Comparison of ENCODE assay signal across 10 mouse cellular contexts in the genomic region with DNA sequence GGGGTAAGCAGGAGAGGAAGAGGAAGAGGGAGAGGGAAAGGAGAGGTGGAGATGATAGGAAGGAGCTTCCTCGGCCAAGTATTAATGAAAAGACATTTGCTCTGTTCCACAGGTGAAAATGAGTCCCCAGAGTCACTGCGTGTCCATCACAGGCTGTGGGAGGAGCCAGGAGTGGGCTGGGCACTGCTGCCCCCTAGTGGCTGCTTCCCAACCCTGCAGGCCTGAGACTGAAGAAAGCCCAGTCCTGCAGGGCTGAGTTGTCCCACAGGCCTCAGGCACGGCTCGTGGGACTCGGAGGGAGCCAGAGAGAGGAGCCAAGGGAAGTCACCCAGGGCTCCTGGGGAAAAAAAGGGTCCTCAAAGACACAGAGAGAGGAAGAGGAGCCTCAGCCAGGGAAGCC. TPM values are rescaled to one million over a fixed set of nuclear protein-coding genes. Genes with fewer than 3 reads are reported as not detected.
A peak's percentile ranks its signal among the peaks of the same experiment; 100 is the strongest.
DNase-seq lines count a peak whose midpoint lies in the region; ATAC-seq and TF ChIP-seq lines count a peak whose summit lies in the region.
"Had no signal": no experiment of that assay in that cellular context is flagged by ENCODE, and none has a peak within 500 bp of the region (broad histone marks: within the 10 kb centered on the region; RNA-seq: fewer than 3 reads in every experiment).

No protein-coding gene starts in this region.

- no peak for ATAC-seq in neural tube, embryonic 11.5 days (ENCODE audit: insufficient read depth, low FRiP score, low TSS enrichment)

- no peaks in the 10 kb centered on the region for H3K27me3 ChIP-seq in neural tube, embryonic 11.5 days (ENCODE audit: control insufficient read depth, insufficient read depth, low read length)
- H3K27me3 ChIP-seq: embryonic facial prominence, embryonic 15.5 days had no signal

- intact Hi-C loops in left cerebral cortex, adult 2 months (cut with DNase I): no loop called here
- intact Hi-C loops in heart, postnatal 14 days (cut with DNase I): loop anchor here (10.0 kb wide), 1 partner anchor 131 kb away; no protein-coding TSS in a partner anchor
- intact Hi-C loops in left cerebral cortex, postnatal 4 days (cut with DNase I): no loop called here

- H3K9ac ChIP-seq in neural tube, embryonic 11.5 days (ENCODE audit: low read length): no peak overlapping the region
- H3K9ac ChIP-seq: embryonic facial prominence, embryonic 15.5 days had no signal

- no peak overlapping the region for H3K4me2 ChIP-seq in neural tube, embryonic 11.5 days (ENCODE audit: low read depth)
- H3K4me2 ChIP-seq: embryonic facial prominence, embryonic 15.5 days had no signal

- TF ChIP-seq CTCF in left cerebral cortex, adult 2 months (IDR thresholded peaks at IDR 0.05): peak; percentile 99

- H3K36me3 ChIP-seq in neural tube, embryonic 11.5 days (ENCODE audit: control insufficient read depth, insufficient read depth, low read length): no peaks in the 10 kb centered on the region
- H3K36me3 ChIP-seq: embryonic facial prominence, embryonic 15.5 days had no signal

- no peak overlapping the region for H3K4me3 ChIP-seq in left cerebral cortex, adult 2 months
- no peak overlapping the region for H3K4me3 ChIP-seq in neural tube, embryonic 11.5 days (ENCODE audit: low read depth, low read length)
- H3K4me3 ChIP-seq: embryonic facial prominence, embryonic 15.5 days; megakaryocyte, embryonic 14.5 days had no signal

- H3K4me1 ChIP-seq in neural tube, embryonic 11.5 days (ENCODE audit: control insufficient read depth, insufficient read depth, low read length): no peaks in the 10 kb centered on the region
- H3K4me1 ChIP-seq: embryonic facial prominence, embryonic 15.5 days had no signal

- no peaks in the 10 kb centered on the region for H3K9me3 ChIP-seq in neural tube, embryonic 11.5 days (ENCODE audit: control insufficient read depth, low read length)

- 22% methylated on average over 5 of the region's 5 CpGs for WGBS in neural tube, embryonic 11.5 days

- peak; percentile 70 to 80 for DNase-seq in left cerebral cortex, adult 2 months (ENCODE audit: extremely low spot score in 1 of 2, low spot score in 2 of 2)
- no peak for DNase-seq in left cerebral cortex, adult 11 months (ENCODE audit: low spot score)
- DNase-seq in T-cell, adult 2 months (ENCODE audit: low spot score): peak; percentile 33
- DNase-seq in cerebellum, postnatal 4 days (ENCODE audit: low spot score in 2 of 2): peak; percentile 62 to 79
- DNase-seq in heart, postnatal 14 days: peak; percentile 74 to 84
- DNase-seq in left cerebral cortex, postnatal 4 days: peak; percentile 70
- peak; percentile 83 for DNase-seq in neural tube, embryonic 11.5 days (ENCODE audit: low spot score)
- peak; percentile 69 for DNase-seq in thymus, postnatal 14 days

- no peak overlapping the region for H3K27ac ChIP-seq in left cerebral cortex, adult 2 months
- H3K27ac ChIP-seq in neural tube, embryonic 11.5 days (ENCODE audit: low read depth, low read length): no peak overlapping the region
- H3K27ac ChIP-seq: embryonic facial prominence, embryonic 15.5 days had no signal

RNA-seq across cellular contexts. Expression of gene 2900026A02Rik, which starts 47.7 kb away (rescaled TPM):
- total RNA-seq in left cerebral cortex, adult 2 months (2021): 10 to 100 TPM; 39.6 to 45.1 TPM
- 10 to 100 TPM; 33.9 to 35.3 TPM for total RNA-seq in heart, postnatal 14 days (2021)
- 10 to 100 TPM; 40.1 to 41.4 TPM for total RNA-seq in left cerebral cortex, postnatal 4 days (2021)
- polyA plus RNA-seq in neural tube, embryonic 11.5 days (2014; fragmentation: Nextera tagmentation; extraction: Ambion mirVana): 1.3 and 1.5 TPM in 2 replicates

RNA-seq across cellular contexts. Expression of gene Tmem211, which starts 53.4 kb away (rescaled TPM):
- total RNA-seq in left cerebral cortex, adult 2 months (2021): not detected
- total RNA-seq in heart, postnatal 14 days (2021): not detected
- total RNA-seq in left cerebral cortex, postnatal 4 days (2021): under 1 TPM in 1 of 2 experiments, not detected in 1; 0.18 TPM
- not detected in 2 replicates for polyA plus RNA-seq in neural tube, embryonic 11.5 days (2014; fragmentation: Nextera tagmentation; extraction: Ambion mirVana)
